Mouse (Mus musculus) liver, embryonic 16.5 days (tissue): ENCODE data around the gene Ppp1ca. TPM values are rescaled to one million over a fixed set of nuclear protein-coding genes. Genes with fewer than 3 reads are reported as not detected.

Source experiments
- ATAC-seq: fragments of 200-750 bp; cut with Nextera tagmentation; 2 replicates; pipeline ENCODE4 v1.8.0; 2017; ENCODE audit warnings: low read depth, mild to moderate bottlenecking, moderate number of reproducible peaks, moderate library complexity
- H3K27ac ChIP-seq: fragments of 300-500 bp; sonication (generic); 2 replicates; pipeline ENCODE4 v1.5.1; 2014; ENCODE audit warnings: mild to moderate bottlenecking, low read length
- H3K27me3 ChIP-seq: fragments of 300-500 bp; sonication (generic); 2 replicates; pipeline ENCODE4 v1.6.1; 2014; ENCODE audit warnings: low read depth, low read length, mixed read lengths; ENCODE audit not compliant: control insufficient read depth, insufficient read depth
- H3K36me3 ChIP-seq: fragments of 300-500 bp; sonication (generic); 2 replicates; pipeline ENCODE4 v1.6.1; 2014; ENCODE audit warnings: mild to moderate bottlenecking; ENCODE audit not compliant: control insufficient read depth, insufficient read depth
- H3K4me1 ChIP-seq: fragments of 300-500 bp; sonication (generic); 2 replicates; pipeline ENCODE4 v1.6.1; 2014; ENCODE audit warnings: low read depth, low read length, mixed read lengths; ENCODE audit not compliant: control insufficient read depth
- H3K4me2 ChIP-seq: fragments of 300-500 bp; sonication (generic); 2 replicates; pipeline ENCODE4 v1.6.1; 2014; ENCODE audit warnings: low read depth, low read length, mixed read lengths
- H3K4me3 ChIP-seq: fragments of 300-500 bp; sonication (generic); 2 replicates; pipeline ENCODE4 v1.5.1; 2014; ENCODE audit warnings: low read depth, mild to moderate bottlenecking, low read length
- H3K9ac ChIP-seq: fragments of 300-500 bp; sonication (generic); 2 replicates; pipeline ENCODE4 v1.6.1; 2014; ENCODE audit warnings: low read depth, low read length
- H3K9me3 ChIP-seq: fragments of 300-500 bp; sonication (generic); replicated peaks from 2 replicates; pipeline ENCODE4 v1.6.1; 2016; ENCODE audit warnings: low read length; ENCODE audit not compliant: control insufficient read depth
- WGBS: fragments of 180-500 bp; shearing (Covaris S2); extraction: QIAGEN DNeasy Blood & Tissue Kit; methylation state at CpG from one replicate; pipeline ENCODE4 v1.1.7; 2014; ENCODE audit not compliant: insufficient replicate concordance; 5-methylcytosine and 5-hydroxymethylcytosine counted together
- polyA plus RNA-seq: library from polyadenylated mRNA; unstranded; fragments of >200 nt; fragmentation: Nextera tagmentation; extraction: Ambion mirVana; gene quantifications from 2 replicates; pipeline ENCODE4 v1.2.1, GENCODE M21; 2015

Ppp1ca gene
- polyA plus RNA-seq, 1 experiment from 2014 or later, result 380 TPM

DNA sequence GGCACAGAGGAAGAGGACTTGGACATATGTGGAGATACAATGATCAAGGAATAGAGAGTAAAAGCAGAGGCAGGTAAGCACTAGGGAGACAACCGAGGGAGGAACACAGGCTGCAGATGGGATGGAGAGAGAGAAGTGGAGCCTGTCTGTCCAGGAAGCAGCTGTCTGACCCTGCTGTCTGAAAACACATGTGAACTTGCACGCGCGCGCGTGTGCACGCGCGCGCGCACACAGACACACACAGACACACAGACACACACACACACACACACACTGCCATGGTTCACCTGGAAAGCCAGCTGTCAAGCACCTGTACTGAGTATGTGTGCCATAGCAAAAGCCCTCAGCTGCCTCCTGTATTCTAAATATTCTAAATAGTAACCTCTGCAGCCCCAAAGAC is 26.4 kb downstream of the Ppp1ca start:
- H3K4me3 ChIP-seq, result no peak overlapping the region
- no peak overlapping the region for H3K27ac ChIP-seq
- no peaks in the 10 kb centered on the region for H3K9me3 ChIP-seq
- WGBS, result 69% methylated on average over 11 of the region's 11 CpGs
- no peak overlapping the region for H3K4me2 ChIP-seq
- H3K36me3 ChIP-seq, result no peaks in the 10 kb centered on the region
- H3K4me1 ChIP-seq, result peaks cover 27% of the 10 kb centered on the region
- H3K27me3 ChIP-seq, result peaks cover 57% of the 10 kb centered on the region
- H3K9ac ChIP-seq, result no peak overlapping the region
- no peak for ATAC-seq

GRCm38 (mm10) chr19:4218784-4219183 is 26.9 kb downstream of the Ppp1ca start:
- ATAC-seq, result no peak
- Histone ChIP-seq H3K4me3 (no peak overlapping the region), H3K4me1 (peaks cover 22% of the 10 kb centered on the region), H3K9me3 (no peaks in the 10 kb centered on the region), H3K36me3 (no peaks in the 10 kb centered on the region), H3K4me2 (no peak overlapping the region), H3K27ac (no peak overlapping the region), H3K27me3 (peaks cover 52% of the 10 kb centered on the region), H3K9ac (no peak overlapping the region)
- WGBS, result 16% methylated on average over 1 of the region's 1 CpGs

GRCm38 (mm10) chr19:4219943-4220342 is 28.1 kb downstream of the Ppp1ca start:
- Histone ChIP-seq H3K9me3 (no peaks in the 10 kb centered on the region), H3K27ac (no peak overlapping the region), H3K4me2 (no peak overlapping the region), H3K4me3 (no peak overlapping the region), H3K27me3 (peaks cover 41% of the 10 kb centered on the region), H3K36me3 (no peaks in the 10 kb centered on the region), H3K9ac (no peak overlapping the region), H3K4me1 (peaks cover 15% of the 10 kb centered on the region)
- ATAC-seq, result no peak
- 74% methylated on average over 6 of the region's 6 CpGs for WGBS

DNA sequence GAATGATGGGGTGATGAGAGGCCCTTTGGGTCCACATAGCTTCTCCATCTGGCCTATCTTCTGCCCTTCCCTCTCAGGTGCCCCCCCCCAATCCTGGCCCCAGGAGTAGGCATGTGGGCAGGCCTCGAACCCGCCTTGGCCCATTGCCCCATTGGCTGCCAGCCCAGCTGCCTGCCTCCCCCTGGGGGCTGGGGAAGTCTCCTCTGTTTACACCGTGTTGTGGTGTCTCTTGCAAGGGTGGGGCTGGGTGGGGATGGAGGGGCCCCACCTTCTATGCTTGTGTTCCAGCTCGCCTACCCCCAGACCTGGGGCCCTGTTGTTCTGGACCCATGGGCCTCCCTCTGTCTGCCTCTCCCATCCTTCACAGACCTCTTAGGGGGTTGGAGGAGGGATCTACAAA is 28.6 kb downstream of the Ppp1ca start:
- Histone ChIP-seq H3K9me3 (no peaks in the 10 kb centered on the region), H3K36me3 (no peaks in the 10 kb centered on the region), H3K27me3 (peaks cover 36% of the 10 kb centered on the region), H3K4me2 (no peak overlapping the region), H3K9ac (no peak overlapping the region), H3K4me3 (no peak overlapping the region), H3K27ac (no peak overlapping the region), H3K4me1 (peaks cover 14% of the 10 kb centered on the region)
- 24% methylated on average over 4 of the region's 4 CpGs for WGBS
- no peak for ATAC-seq

GRCm38 (mm10) chr19:4220957-4221743 is 29.3 kb downstream of the Ppp1ca start:
- 29% methylated on average over 14 of the region's 14 CpGs for WGBS
- 0 out of 2 replicates have a peak overlapping the region, but pooled peaks have one; percentile 15 for H3K27ac ChIP-seq
- H3K4me2 ChIP-seq, result no peak overlapping the region
- H3K9ac ChIP-seq, result no peak overlapping the region
- H3K36me3 ChIP-seq, result no peaks in the 10 kb centered on the region
- H3K4me3 ChIP-seq, result no peak overlapping the region
- ATAC-seq, result no peak
- peaks cover 14% of the 10 kb centered on the region for H3K4me1 ChIP-seq
- peaks cover 29% of the 10 kb centered on the region for H3K27me3 ChIP-seq
- H3K9me3 ChIP-seq, result no peaks in the 10 kb centered on the region

DNA sequence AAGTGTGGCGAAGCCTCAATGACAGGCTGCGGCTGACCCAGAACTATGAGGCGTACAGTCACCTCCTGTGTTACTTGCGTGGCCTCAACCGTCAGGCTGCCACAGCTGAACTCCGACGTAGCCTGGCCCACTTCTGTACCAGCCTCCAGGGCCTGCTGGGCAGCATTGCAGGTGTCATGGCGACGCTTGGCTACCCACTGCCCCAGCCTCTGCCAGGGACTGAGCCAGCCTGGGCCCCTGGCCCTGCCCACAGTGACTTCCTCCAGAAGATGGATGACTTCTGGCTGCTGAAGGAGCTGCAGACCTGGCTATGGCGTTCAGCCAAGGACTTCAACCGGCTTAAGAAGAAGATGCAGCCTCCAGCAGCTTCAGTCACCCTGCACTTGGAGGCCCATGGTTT is 30.3 kb downstream of the Ppp1ca start:
- Histone ChIP-seq H3K4me2 (no peak overlapping the region), H3K4me1 (peaks cover 14% of the 10 kb centered on the region), H3K27me3 (peaks cover 18% of the 10 kb centered on the region), H3K27ac (no peak overlapping the region), H3K9me3 (no peaks in the 10 kb centered on the region), H3K9ac (no peak overlapping the region), H3K4me3 (no peak overlapping the region), H3K36me3 (no peaks in the 10 kb centered on the region)
- ATAC-seq, result 0 out of 2 replicates have a peak, but pooled peaks have one; percentile 20
- 29% methylated on average over 11 of the region's 11 CpGs for WGBS

DNA sequence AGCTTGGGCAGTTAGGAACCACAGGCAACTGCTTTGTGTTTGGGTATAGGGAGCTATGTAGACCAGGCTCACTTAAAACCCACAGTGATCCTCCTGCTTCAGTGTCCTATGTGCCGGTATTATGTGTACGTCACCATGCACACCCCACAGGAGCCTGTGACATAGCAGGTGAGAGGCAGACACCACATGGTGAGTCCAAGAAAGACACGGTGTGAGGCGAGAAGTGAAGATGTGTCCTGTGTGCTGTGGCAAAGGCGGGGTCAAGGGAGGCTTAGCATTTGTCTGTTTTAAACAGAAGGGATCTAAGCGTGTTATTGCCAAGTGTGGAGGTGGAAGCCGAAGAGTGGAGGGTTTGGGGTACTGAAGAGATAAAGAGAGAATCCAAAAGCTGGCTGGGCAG is 34.9 kb downstream of the Ppp1ca start:
- Histone ChIP-seq H3K9me3 (no peaks in the 10 kb centered on the region), H3K4me3 (no peak overlapping the region), H3K4me1 (peaks cover 11% of the 10 kb centered on the region), H3K4me2 (no peak overlapping the region), H3K9ac (no peak overlapping the region), H3K27ac (no peak overlapping the region), H3K27me3 (peaks cover 2% of the 10 kb centered on the region), H3K36me3 (no peaks in the 10 kb centered on the region)
- ATAC-seq, result no peak
- 56% methylated on average over 7 of the region's 7 CpGs for WGBS

GRCm38 (mm10) chr19:4227446-4227845 is 35.6 kb downstream of the Ppp1ca start:
- 41% methylated on average over 5 of the region's 5 CpGs for WGBS
- Histone ChIP-seq H3K27ac (no peak overlapping the region), H3K27me3 (no peaks in the 10 kb centered on the region; the same call in none of the 2 replicates), H3K4me3 (no peak overlapping the region), H3K4me2 (no peak overlapping the region), H3K36me3 (no peaks in the 10 kb centered on the region), H3K9ac (no peak overlapping the region), H3K9me3 (no peaks in the 10 kb centered on the region), H3K4me1 (peaks cover 13% of the 10 kb centered on the region)
- no peak for ATAC-seq

DNA sequence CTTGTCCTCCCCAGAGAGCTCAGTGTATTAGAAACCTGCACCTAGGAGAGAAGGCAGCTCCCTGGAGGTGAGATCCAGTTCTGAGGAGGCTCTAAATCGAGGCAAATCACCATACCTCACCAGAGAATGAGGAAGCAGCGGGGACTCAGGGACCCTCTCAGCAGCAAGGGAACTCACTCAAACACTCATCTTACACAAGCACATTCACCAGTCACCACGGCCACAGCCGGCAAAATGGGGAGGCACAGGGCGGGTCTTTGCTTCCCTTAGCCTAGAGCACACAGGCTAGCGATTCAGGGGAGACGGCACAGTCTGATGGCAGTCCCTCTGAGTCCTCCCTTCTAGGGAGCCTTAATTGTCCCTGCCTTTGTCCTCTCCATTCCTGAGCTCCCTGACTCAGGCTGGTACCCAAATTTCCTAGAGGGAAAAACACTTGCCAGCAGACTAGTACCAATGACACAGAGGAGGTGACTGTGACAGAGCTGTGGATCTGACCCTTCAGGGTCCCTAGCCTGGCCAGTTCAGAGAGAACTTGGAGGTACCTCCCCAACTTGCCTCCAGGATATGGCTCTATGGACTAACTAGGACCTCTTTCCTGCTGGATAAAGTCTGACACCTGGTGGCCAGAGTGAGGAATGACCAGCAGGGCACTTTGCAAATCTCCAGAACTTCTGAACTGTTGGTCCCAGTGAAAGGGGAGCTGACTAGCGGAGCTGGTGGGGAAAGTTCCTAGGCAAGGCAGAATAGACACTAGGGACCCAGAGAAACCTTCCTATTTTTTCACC is 36.2 kb downstream of the Ppp1ca start:
- H3K27me3 ChIP-seq, result no peaks in the 10 kb centered on the region; the same call in none of the 2 replicates
- no peak overlapping the region for H3K4me3 ChIP-seq
- no peak overlapping the region for H3K27ac ChIP-seq
- WGBS, result 6% methylated on average over 8 of the region's 8 CpGs
- H3K4me2 ChIP-seq, result no peak overlapping the region
- no peaks in the 10 kb centered on the region for H3K9me3 ChIP-seq
- H3K4me1 ChIP-seq, result peaks cover 18% of the 10 kb centered on the region
- no peak overlapping the region for H3K9ac ChIP-seq
- no peak; the same call in 1 of the 2 replicates for ATAC-seq
- H3K36me3 ChIP-seq, result no peaks in the 10 kb centered on the region
